Mouse (Mus musculus) 3T3-L1 (cell line): ENCODE measurements around the gene Fam78a.
"Not testable (repeated sequence)": the region's sequence is repeated elsewhere in the genome, so short reads cannot be mapped to it uniquely, and the experiment has no call there.

Experiments used
- DNase-seq: peaks from one replicate; pipeline ENCODE4 v3.0.0-alpha.2; 2015; ENCODE audit warnings: low read depth, low spot score

Gene Fam78a

DNA sequence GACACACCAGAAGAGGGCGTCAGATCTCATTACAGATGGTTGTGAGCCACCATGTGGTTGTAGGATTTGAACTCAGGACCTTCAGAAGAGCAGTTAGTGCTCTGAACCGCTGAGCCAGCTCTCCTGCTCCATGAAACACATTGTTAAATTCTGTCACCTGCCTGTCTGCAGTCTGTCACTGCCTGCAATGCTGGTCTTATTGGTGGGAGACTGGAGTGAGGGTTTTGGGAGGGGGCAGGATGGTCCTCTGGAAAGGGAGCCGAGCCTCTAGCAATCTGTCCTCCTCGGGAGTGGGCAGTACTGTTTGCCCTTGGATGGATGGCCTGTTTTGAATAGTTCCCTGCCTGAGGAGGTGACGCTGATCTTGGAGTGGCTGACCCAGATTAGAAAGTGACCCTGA, 40.8 kb downstream of the Fam78a start:
- no peak for DNase-seq

DNA sequence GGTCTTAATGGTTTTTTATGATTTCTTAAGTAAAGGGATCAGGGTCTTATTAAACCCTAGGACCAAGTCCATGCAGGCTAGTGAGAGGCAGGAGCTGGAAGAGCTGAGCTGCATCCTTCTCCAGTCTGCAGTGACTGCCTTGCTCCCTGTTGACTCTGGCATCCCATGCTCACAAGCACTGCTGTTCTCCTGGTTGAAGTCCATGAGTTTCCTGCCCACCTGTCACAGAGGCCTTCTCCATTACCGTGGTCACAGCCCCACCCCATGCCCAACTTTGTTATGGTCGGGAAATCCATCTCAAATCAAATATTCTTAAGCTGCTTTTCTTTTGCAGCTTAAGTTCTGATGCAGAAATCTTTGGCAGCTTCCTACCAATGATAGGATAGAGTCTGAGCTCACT, 43.6 kb downstream of the Fam78a start:
- DNase-seq, result no peak

DNA sequence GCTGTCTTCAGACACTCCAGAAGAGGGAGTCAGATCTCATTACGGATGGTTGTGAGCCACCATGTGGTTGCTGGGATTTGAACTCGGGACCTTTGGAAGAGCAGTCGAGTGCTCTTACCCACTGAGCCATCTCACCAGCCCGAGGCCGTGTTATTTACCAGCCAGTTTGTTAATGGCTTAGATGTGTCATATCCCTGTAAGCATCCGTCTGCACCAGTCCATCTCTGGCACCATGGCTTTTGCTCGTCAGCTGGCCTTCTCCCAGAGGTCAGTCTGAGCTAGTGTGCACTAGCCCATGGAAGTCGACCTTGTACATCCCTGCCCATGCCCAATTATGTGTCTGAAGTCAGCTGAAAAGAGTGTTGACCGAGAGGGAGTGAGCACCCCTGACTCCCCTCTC, 44.0 kb downstream of the Fam78a start:
- not testable (repeated sequence) for DNase-seq

DNA sequence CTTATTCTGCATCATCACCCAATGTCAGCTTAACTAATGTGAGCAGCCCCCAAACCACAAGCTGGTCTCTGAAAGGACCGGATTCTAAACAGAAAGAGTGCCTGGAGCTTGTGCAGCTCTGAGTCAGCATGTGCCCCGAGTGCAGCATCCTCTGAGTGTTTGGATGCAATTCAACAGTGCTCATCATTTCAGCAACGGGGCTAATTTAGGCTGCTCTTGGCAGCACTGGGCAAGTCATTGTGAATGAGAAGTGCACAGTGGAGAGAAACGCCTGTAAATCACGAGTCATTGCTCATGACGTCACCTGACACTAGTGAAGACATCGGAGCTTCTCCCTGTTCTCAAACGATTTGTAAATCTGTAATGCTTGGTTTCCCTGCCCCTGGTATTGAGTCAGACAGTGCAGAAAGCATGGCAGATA, 46.0 kb downstream of the Fam78a start:
- peak; percentile 92 for DNase-seq

DNA sequence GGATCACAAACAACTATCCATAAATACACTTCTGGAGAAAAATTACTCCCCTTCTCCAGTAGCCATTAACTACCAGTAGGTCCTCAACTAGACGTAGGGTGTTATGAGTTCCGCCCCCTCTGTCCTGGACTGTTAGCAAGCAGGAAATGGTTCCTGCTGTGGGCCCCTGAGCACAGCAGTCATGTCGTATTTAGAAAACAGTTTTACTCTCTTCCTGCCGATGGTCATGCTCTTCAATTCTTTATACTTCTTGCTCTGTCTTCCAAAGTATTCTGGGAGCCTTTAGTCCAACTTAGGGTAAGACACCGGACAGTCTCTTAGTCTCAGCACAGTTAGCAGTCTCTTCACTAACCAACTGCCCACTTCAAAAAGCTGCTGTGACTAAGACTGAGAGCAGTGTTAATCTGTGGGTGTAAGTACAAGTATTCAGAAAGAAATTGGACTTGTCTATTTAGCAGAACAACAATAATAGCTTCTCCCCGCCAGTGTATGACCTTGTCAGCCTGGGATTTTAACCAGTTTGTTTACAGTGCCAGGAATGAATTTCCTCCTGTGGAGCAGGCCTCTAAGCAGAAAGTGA, 47.3 kb downstream of the Fam78a start:
- DNase-seq, result no peak

DNA sequence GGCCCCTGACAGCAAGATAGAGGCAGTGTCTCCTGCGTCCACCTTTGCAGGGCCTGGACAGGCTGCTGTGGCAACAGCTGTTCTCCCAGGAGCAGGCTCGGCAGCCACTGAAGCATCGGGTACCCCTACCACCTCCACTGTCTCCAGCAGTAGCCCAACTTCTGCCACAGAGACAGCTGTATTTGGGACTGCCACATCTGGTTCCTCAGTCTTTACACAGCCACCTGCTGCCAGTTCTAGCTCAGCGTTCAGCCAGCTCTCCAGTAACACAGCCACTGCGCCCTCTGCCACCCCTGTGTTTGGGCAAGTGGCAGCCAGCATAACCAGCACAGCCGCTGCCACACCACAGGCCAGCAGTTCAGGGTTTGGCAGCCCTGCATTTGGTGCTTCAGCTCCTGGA, 50.5 kb downstream of the Fam78a start:
- no peak for DNase-seq

DNA sequence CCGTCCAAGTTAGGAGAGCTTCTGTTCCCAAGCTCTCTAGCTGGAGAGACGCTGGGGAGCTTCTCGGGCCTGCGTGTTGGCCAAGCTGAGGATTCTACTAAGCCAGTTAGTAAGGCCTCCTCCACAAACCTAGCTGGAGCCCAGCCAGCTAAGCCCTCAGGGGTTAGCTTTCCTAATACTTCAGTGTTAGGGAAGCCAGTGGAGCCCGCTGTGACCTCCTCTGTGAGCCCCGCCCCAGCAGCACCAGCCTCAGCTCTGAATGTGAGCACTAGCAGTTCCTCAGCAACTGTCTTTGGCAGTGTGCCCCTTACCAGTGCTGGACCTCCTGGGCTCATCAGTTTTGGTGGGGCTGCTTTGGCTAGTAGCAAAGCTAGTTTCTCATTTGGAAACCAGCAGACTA, 51.2 kb downstream of the Fam78a start:
- peak; percentile 45 for DNase-seq

DNA sequence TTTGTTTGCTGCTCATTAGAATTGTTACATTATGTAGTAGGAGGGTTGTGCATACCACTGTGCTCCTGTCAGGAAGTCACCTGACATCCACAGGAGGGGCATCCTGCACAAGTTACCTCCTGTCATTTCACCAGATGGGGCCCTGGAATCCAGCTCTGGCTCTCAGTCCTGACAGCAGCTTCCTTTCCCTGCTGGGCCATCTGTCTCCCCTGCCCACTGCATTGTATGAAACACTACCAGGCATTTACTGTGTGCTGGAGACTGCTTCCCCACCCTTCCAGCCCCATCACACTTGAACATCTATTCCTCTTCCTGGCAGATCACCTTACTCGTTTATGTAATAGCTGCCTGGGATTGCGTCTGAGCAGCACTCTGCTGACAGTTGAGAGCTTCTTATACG, 55.0 kb downstream of the Fam78a start:
- DNase-seq, result no peak

DNA sequence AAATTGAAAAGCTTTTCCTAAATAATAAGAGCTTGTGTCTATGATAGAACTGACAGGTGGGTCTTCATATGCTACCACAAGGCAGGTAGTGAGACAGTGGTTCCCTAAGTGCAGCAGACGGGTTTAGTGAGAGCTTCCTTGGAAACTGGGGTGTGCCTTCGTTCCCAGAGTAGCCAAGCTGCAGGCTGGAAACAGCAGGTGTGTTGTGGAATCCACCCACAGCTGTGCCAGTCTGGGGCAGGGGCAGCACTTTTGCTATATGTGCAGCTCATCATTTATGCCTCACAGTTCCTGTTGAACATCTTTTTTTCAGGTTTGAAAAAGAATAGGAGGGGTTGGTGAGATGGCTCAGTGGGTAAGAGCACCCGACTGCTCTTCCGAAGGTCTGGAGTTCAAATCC, 60.3 kb downstream of the Fam78a start:
- DNase-seq, result no peak

DNA sequence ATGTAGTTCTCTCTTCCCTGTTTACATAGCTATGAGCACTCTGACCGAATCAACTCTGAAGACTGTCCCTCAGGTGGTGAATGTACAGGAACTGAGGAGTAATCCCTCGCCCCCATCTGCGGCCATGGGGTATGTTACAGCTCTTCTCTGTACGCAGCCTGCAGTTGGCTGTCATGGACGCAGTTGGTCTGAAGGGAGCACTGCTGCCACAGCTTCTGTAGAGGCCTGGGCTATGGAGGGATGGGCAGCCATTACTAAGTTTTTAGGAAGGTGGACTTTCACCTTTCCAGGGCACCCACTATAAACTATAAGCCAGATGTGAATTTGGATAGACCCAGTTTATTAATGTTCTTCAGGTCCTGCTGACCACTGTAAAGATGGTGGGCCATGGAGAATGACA, 64.4 kb downstream of the Fam78a start:
- DNase-seq, result no peak

DNA sequence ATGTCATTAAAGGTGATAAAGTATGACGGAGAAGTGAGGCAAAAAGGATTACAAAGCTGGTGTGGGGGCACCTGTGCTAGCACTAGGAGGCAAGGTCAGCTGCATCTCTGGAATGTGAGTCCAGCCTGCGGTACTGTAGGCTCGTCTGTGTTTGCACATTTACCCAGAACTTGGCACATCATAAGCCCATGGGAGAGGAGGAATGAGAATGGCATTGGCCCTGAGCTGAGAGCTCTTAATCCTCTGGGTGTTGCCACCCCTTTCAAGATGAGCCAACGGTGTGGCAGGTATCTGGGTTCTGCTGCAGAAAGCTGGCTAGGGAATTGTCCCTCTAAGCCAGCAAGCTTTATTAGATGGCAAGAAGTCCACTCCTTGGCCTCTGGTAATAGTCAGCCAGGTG, 65.0 kb downstream of the Fam78a start:
- no peak for DNase-seq

DNA sequence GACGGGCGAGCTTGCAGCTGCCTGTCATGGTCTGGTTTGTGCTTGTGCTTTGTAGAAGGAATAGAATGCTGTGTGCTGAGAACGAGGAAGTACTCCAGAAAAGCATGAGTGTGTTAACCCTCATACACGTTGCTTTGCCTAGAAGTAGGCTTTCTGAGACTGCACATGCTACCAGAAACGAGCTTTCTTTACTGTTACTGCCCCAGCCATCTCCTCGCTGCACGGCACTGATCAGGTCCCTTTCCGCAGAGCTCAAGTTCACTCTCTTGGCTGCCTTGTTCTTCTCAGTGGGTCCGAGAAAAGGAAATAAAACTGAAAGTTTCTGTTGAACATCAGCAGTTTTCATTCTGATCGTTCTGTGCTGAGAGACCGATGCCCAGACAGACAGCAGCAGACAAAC, 75.9 kb downstream of the Fam78a start:
- DNase-seq, result no peak

DNA sequence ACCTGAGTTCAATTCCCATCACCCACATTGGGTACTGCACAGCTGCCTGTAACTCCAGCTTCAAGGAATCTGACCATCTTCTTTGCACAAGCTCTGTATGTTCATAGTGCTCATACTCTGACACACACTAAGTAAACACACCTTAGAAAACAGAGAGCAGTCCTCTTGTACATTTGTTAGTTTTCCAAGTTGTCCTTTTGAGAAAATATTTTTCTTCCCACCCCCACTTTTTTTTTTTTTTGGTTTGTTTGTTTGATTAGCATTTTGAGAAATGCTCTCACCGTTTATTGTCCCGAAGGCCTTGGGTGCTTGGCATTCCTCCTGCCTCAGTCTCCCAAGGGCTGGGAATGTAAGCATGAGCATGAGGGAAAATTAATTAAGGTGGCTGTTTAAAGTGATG, 76.3 kb downstream of the Fam78a start:
- no peak for DNase-seq
